Mouse (Mus musculus): ENCODE data around the gene Wnt5b. TPM values are rescaled to one million over a fixed set of nuclear protein-coding genes. Genes with fewer than 3 reads are reported as not detected.

Wnt5b gene
- total RNA-seq (2012; rRNA removed) (0.04 TPM in 1 of 2 replicates, not detected in the other), polyA plus RNA-seq (2012; ENCODE audit: insufficient read depth in 1 of 2, insufficient read length in 2 of 2, low read depth in 1 of 2, low replicate concordance in 2 of 2, missing spikeins in 1 of 2) (not detected)

- Histone ChIP-seq H3K4me3 (ENCODE audit: control insufficient read depth in 1 of 2, insufficient read depth in 1 of 2, low read depth in 2 of 2, low read length in 2 of 2) (no peak within 1 kb of the TSS), H3K27me3 (ENCODE audit: control insufficient read depth in 1 of 2, insufficient read depth in 2 of 2, low read length in 2 of 2) (no peaks in the 10 kb centered on the region; a peak in 2 of 4 replicates), H3K9ac (ENCODE audit: control insufficient read depth, low read depth, low read length, poor library complexity, severe bottlenecking) (no peak within 1 kb of the TSS), H3K36me3 (ENCODE audit: control insufficient read depth in 1 of 2, insufficient read depth in 2 of 2, low read length in 2 of 2) (no peaks in the 10 kb centered on the region), H3K4me1 (ENCODE audit: control insufficient read depth in 1 of 2, insufficient read depth in 2 of 2, low read length in 2 of 2) (no peaks in the 10 kb centered on the region), H3K79me2 (ENCODE audit: control insufficient read depth, insufficient read depth, low read length, poor library complexity) (no peaks in the 10 kb centered on the region), H3K27ac (ENCODE audit: control insufficient read depth, low read depth, low read length) (no peak within 1 kb of the TSS), H3K9me3 (replicated peaks; ENCODE audit: insufficient read depth, low read length) (no peaks in the 10 kb centered on the region)
- no peak for TF ChIP-seq SIN3A (IDR thresholded peaks at IDR 0.05; ENCODE audit: low read length)
- no peak for TF ChIP-seq TCF12 (IDR thresholded peaks at IDR 0.05; ENCODE audit: low read depth, low read length)
- TF ChIP-seq EP300 (IDR thresholded peaks at IDR 0.05; ENCODE audit: low read depth in 1 of 2, low read length in 2 of 2) = no peak
- TF ChIP-seq POLR2AphosphoS2 (IDR thresholded peaks at IDR 0.05; ENCODE audit: low read length) = no peak
- TF ChIP-seq MAZ (IDR thresholded peaks at IDR 0.05; ENCODE audit: low read depth, low read length) = no peak
- no peak for TF ChIP-seq RAD21 (IDR thresholded peaks at IDR 0.05; ENCODE audit: low read depth, low read length)
- no peak for TF ChIP-seq E2F4 (IDR thresholded peaks at IDR 0.05; ENCODE audit: borderline replicate concordance, low read depth, low read length)
- no peak for TF ChIP-seq ZNF384 (IDR thresholded peaks at IDR 0.05; ENCODE audit: low read depth, low read length)
- TF ChIP-seq RCOR1 (IDR thresholded peaks at IDR 0.05; ENCODE audit: low read depth, low read length) = no peak
- no peak for TF ChIP-seq POLR2AphosphoS5 (IDR thresholded peaks at IDR 0.05; ENCODE audit: borderline replicate concordance, low read depth, low read length)
- no peak for TF ChIP-seq ZMIZ1 (IDR thresholded peaks at IDR 0.05; ENCODE audit: low read depth, low read length)
- no peak for TF ChIP-seq TAL1 (IDR thresholded peaks at IDR 0.05; ENCODE audit: low read length)
- TF ChIP-seq GABPA (IDR thresholded peaks at IDR 0.05; ENCODE audit: low read depth, low read length) = no peak
- no peak for TF ChIP-seq BHLHE40 (IDR thresholded peaks at IDR 0.05; ENCODE audit: borderline replicate concordance, low read depth, low read length)
- TF ChIP-seq USF2 (IDR thresholded peaks at IDR 0.05; ENCODE audit: borderline replicate concordance in 1 of 2, insufficient read depth in 1 of 2, low read depth in 1 of 2, low read length in 2 of 2) = no peak
- TF ChIP-seq CHD1 (IDR thresholded peaks at IDR 0.05; ENCODE audit: low read depth, low read length) = no peak
- no peak for TF ChIP-seq ETS1 (IDR thresholded peaks at IDR 0.05; ENCODE audit: low read depth, low read length)
- no peak for TF ChIP-seq MAFK (IDR thresholded peaks at IDR 0.05; ENCODE audit: borderline replicate concordance, low read depth, low read length)
- TF ChIP-seq CHD2 (IDR thresholded peaks at IDR 0.05; ENCODE audit: low read length) = no peak
- DNase-seq (ENCODE audit: low read depth, low spot score) = no peak
Measured at GRCm38 (mm10) chr6:119543803-119544517, at the start of gene Wnt5b. Wnt5b (minus strand) TSS chr6:119544347.

GRCm38 (mm10) chr6:119590872-119591271 lies 46.7 kb upstream of the Wnt5b start:
- no peak for DNase-seq (ENCODE audit: low read depth, low spot score)
- no peak overlapping the region for H3K4me3 ChIP-seq (ENCODE audit: control insufficient read depth in 1 of 2, insufficient read depth in 1 of 2, low read depth in 2 of 2, low read length in 2 of 2)
- H3K4me1 ChIP-seq (ENCODE audit: control insufficient read depth in 1 of 2, insufficient read depth in 2 of 2, low read length in 2 of 2) = no peaks in the 10 kb centered on the region
- no peak overlapping the region for H3K27ac ChIP-seq (ENCODE audit: control insufficient read depth, low read depth, low read length)
- H3K79me2 ChIP-seq (ENCODE audit: control insufficient read depth, insufficient read depth, low read length, poor library complexity) = no peaks in the 10 kb centered on the region
- no peak overlapping the region for H3K9ac ChIP-seq (ENCODE audit: control insufficient read depth, low read depth, low read length, poor library complexity, severe bottlenecking)
- no peaks in the 10 kb centered on the region for H3K9me3 ChIP-seq (replicated peaks; ENCODE audit: insufficient read depth, low read length)
- no peaks in the 10 kb centered on the region for H3K27me3 ChIP-seq (ENCODE audit: control insufficient read depth in 1 of 2, insufficient read depth in 2 of 2, low read length in 2 of 2)
- no peaks in the 10 kb centered on the region; a peak in 1 of 4 replicates for H3K36me3 ChIP-seq (ENCODE audit: control insufficient read depth in 1 of 2, insufficient read depth in 2 of 2, low read length in 2 of 2)
- TF ChIP-seq NELFE (IDR thresholded peaks at IDR 0.05; ENCODE audit: low read depth, low read length) = no peak
- no peak for TF ChIP-seq GATA1 (IDR thresholded peaks at IDR 0.05; ENCODE audit: low read depth, low read length)
- TF ChIP-seq UBTF (IDR thresholded peaks at IDR 0.05; ENCODE audit: borderline replicate concordance, insufficient read depth, low read depth, low read length) = no peak
- TF ChIP-seq BHLHE40 (IDR thresholded peaks at IDR 0.05; ENCODE audit: borderline replicate concordance, low read depth, low read length) = no peak
- TF ChIP-seq CTCF (IDR thresholded peaks at IDR 0.05 in 2 of 3, conservative IDR thresholded peaks at IDR 0.05 in 1 of 3; ENCODE audit: control insufficient read depth in 1 of 3, insufficient read depth in 1 of 3, low read depth in 2 of 3, low read length in 3 of 3, poor library complexity in 1 of 3, severe bottlenecking in 1 of 3) = no peak
- no peak for TF ChIP-seq SMC3 (IDR thresholded peaks at IDR 0.05; ENCODE audit: low read depth, low read length)
- no peak for TF ChIP-seq E2F4 (IDR thresholded peaks at IDR 0.05; ENCODE audit: borderline replicate concordance, low read depth, low read length)
- no peak for TF ChIP-seq USF1 (IDR thresholded peaks at IDR 0.05; ENCODE audit: low read depth, low read length)
- no peak for TF ChIP-seq POLR2A (IDR thresholded peaks at IDR 0.05; ENCODE audit: control insufficient read depth in 1 of 2, insufficient read depth in 1 of 2, low read depth in 1 of 2, low read length in 2 of 2, poor library complexity in 1 of 2)
- TF ChIP-seq ZNF384 (IDR thresholded peaks at IDR 0.05; ENCODE audit: low read depth, low read length) = no peak
- no peak for TF ChIP-seq MYC (IDR thresholded peaks at IDR 0.05; ENCODE audit: low read depth, low read length)
- no peak for TF ChIP-seq MEF2A (IDR thresholded peaks at IDR 0.05; ENCODE audit: extremely low read depth, insufficient replicate concordance, low read depth, low read length, poor library complexity, severe bottlenecking)
- no peak for TF ChIP-seq TBP (IDR thresholded peaks at IDR 0.05; ENCODE audit: low read depth, low read length)
- no peak for TF ChIP-seq SIN3A (IDR thresholded peaks at IDR 0.05; ENCODE audit: low read length)
- TF ChIP-seq JUND (IDR thresholded peaks at IDR 0.05; ENCODE audit: low read depth, low read length) = no peak
- no peak for TF ChIP-seq GABPA (IDR thresholded peaks at IDR 0.05; ENCODE audit: low read depth, low read length)
- no peak for TF ChIP-seq MAFK (IDR thresholded peaks at IDR 0.05; ENCODE audit: borderline replicate concordance, low read depth, low read length)
